Mouse (Mus musculus): ENCODE measurements around the gene Hist1h2bk. TPM values are rescaled to one million over a fixed set of nuclear protein-coding genes. Genes with fewer than 3 reads are reported as not detected.
A peak's percentile ranks its signal among the peaks of the same experiment; 100 is the strongest.

Gene Hist1h2bk
- total RNA-seq, 2 experiments from 2014 or later, result 30.5 to 35.2 TPM

DNA sequence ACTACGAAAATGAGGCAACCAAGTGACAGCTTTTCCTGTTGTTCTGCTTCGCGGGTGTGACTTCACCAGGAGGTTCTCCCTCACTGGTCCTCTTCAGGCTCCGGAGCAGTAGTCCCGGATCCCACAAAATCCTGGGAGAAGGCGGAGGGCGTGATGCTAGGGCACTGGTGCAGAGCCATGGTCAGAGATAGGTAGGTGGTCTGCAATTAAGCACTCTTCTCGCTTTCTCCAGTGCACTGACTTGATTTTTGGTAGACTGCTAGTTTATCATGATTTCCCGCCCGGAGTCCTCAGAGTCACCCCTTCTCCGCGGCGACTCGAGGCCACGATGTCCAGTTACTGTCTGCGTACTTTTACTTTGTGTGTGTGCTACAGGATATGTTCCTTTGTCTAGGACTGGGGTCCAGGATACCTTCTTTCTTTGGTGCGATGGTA lies 21.2 kb upstream of the Hist1h2bk start:
- DNase-seq, result no peak

DNA sequence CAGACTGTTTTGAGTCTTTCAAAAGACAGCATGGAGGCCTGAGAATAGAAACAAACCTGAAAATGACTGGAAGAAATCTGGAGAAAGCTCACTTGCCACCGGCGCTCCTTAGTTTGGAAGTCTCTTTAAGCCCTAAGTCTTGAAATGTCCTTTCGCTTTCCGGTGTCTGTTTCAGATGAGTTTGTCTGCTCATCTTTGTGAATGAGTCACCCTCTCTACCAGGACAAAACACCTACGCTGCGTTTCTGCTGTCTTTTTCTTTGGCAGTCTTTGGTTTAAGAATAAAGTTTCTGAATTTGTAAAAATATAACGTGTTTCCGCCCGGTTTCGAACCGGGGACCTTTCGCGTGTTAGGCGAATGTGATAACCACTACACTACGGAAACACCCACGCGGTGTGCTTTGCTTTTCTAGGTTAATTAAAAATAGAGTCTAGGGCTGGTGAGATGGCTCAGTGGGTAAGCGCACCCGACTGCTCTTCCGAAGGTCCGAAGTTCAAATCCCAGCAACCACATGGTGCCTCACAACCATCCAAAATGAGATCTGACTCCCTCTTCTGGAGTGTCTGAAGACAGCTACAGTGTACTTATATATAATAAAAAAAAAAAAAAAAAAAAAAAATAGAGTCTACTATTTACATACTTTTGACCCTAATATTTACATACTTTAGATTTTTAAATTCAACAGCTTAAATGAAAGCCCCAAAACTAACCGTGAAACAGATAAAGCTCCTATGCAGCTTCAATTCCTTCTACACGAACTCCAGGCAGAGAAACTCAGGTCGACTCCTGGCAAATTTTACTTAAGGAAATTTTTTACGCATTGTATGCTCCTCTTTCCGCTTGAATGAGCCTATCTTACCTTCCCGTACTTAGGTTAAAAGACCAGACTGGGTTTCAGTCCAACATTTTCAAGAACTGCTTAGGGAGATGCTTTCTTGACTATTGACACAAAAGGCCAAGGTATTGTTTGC lies 19.9 kb upstream of the Hist1h2bk start:
- peak in 1 of 2 experiments; percentile 44 for DNase-seq

DNA sequence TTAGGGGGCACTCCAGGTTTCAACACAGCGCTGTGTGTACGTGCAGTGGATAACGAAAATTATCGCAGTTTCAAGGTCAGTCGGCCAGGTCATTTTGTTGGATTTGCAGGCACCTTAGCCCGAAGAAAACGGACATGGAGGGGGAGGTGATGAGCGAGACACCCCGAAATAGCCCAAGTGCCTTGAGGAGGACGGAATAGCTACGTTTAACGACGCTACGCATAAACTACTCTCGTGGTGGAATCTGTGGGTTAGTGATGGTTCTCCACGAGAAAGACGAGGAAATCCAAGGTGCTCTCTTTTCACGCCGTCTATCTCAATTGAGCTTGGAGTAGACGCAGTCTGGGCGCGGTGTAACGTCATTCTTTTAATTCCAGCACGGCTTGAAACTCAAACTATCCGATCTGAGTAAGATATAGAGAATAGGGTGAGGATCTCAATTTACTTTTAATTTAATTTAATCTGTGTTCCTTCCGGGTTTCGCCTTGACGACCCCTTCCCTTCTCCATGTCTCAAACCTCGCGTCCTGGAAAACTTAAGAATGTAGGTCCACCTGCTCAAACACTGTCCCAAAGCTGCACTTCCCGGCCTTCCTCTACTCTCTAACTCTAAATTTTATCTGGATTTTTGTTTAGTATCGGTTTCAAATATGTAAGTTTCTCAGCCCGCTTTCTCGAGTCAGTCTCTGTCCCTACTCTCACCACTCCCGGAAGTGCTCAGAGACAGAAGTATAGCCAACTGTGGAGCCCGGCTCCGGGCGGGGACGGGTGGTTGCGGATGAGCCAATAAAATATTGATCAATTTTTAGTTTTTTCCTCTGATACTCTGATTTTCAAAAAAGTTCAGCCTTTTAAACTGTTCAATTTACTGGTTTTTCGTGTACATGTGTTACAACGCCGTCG lies 15.5 kb upstream of the Hist1h2bk start:
- DNase-seq, result no peak

DNA sequence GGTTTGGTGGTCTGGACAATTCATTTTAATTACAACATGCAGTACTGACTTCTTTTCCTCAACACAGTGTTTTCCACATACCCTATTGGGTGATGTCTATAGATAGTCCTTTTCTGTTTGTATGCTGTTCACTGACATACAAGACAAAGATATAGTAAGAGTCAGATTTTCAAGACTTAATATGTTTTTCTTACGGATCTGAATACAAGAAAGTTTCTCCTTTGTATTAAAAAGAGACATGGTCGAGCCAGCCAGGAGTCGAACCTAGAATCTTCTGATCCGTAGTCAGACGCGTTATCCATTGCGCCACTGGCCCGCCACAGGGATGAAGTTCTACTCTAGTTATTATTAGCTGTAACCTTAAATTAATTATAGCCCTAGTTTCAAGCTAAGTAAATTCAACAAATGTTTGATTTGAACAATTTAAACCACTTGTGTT lies 14.8 kb upstream of the Hist1h2bk start:
- peak; percentile 41 to 65 for DNase-seq

DNA sequence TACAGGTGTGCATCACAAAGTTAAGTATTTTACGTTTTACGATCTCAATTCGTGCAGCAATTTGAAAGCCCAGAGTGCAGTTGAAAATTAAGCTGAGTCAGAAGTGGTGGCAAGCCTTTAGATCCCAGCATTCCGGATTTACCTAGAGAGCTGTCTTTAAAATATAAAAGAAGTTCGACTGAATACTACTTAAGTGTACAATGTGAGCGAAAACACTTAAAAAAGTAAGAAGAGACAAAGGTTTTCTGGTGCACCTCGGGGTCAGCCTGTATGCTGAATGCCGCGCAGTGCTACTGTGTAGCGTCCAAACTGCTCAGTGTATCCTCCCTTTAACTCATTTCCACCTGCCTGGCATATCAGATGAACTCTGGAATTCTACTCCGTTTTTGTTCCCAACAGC lies 14.1 kb upstream of the Hist1h2bk start:
- no peak for DNase-seq

DNA sequence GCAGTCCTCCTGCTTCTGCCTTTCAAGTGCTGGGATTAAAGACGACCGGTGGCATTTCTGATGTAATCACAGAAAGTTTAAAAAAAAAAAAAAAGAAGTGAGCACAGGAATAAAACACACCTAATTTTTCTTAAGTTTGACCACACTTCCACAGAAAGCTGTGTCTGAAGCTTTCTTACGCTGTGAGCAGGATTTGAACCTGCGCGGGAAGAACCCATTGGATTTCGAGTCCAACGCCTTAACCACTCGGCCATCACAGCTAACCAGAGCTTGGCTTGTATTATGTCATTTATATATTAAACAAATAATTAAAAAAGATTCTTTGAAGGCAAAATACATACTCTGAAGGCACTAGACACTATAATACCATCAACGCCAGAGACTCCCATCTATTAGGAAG lies 13.4 kb upstream of the Hist1h2bk start:
- DNase-seq, result peak; percentile 64 to 66

DNA sequence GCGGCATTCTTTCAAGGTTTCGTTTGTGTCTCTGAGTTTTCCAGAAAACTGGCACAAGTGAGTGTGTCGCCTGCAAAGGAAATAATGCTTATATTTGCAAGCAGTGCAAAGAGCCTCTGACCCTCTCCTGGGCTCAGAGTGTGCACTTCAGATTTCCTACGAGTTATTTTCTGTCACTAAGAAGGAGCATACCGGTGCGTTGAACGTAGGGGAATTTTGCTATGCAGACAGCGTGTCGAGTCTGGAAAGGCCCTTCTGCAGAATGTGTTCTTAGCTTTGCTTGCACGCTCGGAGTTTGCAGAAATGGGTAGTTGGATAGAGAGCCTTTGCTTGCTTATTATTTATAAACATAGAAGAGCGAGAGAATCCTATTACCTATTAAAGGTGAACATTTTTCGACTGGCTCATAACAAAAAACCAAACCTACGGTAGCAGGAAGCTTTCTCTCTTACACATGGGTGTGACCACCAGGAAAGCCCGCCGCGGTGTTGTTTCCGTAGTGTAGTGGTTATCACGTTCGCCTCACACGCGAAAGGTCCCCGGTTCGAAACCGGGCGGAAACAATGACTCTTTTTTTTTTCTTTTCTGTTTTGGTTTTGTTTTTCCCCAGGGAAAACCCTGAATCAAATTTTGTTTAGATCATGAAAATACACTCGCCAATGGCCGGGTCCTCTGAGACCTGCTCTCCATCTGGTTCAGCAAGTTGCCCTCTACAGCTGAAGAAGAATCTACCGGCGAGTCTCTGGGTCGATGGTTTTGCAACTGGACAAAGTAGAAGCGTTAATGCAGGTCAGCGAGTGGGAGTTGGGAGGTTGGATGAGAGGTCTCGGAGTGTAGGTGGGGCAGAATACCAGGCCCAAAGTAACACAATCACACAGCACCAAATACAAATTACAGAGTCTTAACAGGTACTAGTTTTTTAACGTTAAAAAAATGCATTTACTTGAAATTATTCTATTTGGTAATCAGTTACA lies 9.3 kb upstream of the Hist1h2bk start:
- DNase-seq, result peak; percentile 84 to 85

DNA sequence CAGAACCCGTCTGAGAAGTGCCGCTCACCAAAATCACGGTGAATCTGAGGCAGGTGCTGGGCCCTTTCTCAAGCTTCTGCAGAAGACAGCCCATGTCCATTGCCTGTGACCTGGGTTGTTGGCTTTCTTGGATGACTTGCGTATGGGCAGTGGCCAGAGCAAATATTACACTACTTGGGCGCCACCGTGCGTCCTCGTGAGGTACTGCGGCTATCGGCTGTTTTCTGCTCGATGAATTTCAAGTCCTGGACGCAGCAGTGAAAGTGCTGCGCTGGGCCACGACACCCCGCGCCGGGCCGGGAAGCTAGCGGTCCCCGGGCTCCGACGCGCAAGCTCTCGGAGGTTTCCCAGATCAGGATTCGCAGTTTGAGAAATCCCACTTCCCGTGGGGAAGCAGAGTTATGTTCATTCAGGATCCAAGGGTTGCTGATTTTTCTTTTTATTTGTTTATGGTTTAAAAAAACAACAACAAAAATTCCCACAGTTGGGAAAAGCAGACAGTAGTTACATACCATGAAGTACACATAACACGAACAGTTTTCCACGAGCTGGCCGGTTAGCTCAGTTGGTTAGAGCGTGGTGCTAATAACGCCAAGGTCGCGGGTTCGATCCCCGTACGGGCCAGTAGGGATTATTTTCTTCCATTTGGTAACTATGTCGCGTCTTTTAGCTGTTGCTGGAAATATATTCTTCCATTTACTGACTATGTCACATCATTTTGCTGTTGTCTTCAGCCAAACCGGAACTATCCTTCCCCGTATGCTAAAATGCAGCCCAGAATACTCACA lies 6.8 kb upstream of the Hist1h2bk start:
- peak; percentile 88 to 89 for DNase-seq

DNA sequence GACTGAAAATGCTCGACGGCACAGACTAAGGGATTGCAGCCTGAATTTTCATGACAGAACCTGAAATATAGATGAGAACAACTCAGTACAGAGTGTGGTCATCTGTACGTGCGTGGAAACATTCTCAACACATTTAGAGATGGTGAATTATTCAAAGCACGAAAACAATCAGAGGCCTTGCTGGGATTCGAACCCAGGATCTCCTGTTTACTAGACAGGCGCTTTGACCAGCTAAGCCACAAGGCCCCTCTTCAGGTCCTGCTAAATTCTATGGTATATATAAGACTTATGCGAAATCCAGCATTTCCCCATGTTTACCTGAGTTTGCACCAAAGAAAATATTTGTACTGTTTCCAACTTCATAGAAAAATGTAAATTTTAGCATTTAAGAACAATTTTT lies 5.7 kb upstream of the Hist1h2bk start:
- DNase-seq, result no peak

DNA sequence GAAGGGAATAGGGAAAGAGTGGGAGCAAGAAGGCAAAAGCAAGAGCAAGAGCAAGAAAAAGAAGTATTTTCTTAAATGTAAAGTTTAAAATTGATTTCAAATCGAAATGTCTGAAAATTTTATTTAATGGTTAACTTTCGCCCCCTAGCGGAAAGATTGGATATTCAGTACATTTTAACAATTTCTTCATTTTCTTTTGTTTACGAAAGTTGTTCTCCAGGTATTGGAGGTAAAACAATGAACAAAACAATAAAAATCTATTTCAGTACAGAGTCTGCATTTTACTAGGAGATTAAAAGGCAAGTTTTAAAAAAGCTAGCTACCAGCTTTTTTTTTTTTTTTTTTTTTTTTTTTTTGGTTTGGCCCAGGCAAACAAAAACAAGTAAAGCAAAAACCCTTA lies 5.2 kb upstream of the Hist1h2bk start:
- no peak for DNase-seq

DNA sequence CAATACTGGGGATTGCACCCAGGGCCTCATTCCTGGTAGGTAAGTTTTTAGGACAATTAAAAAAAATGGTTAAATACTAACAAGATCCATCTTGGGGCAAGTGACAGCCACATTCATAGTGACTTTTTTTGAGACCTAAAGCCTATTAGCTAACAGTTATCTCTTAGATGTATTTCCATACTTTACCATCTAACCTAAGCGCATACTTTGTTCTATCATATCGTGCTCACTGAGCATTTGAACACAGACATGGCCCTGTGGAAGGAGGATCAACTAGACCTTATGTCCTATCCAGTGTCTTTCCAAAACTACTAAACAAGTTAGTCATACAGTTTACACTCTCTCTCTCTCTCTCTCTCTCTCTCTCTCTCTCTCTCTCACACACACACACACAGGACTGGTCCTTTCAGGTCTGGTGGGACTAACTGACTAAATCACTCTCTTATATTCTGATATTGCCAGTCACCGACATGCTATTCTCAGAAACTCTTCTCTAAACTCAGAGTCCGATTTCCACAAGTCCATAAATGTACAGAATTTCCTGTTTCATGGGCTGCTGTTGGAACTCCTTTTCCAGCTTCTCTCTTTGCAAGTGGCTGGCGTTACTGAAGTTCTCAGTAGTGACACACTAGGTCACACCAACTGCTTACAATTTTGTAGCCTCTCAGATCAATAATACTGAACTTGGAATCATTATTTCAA lies 1.8 kb upstream of the Hist1h2bk start:
- DNase-seq, result no peak

DNA sequence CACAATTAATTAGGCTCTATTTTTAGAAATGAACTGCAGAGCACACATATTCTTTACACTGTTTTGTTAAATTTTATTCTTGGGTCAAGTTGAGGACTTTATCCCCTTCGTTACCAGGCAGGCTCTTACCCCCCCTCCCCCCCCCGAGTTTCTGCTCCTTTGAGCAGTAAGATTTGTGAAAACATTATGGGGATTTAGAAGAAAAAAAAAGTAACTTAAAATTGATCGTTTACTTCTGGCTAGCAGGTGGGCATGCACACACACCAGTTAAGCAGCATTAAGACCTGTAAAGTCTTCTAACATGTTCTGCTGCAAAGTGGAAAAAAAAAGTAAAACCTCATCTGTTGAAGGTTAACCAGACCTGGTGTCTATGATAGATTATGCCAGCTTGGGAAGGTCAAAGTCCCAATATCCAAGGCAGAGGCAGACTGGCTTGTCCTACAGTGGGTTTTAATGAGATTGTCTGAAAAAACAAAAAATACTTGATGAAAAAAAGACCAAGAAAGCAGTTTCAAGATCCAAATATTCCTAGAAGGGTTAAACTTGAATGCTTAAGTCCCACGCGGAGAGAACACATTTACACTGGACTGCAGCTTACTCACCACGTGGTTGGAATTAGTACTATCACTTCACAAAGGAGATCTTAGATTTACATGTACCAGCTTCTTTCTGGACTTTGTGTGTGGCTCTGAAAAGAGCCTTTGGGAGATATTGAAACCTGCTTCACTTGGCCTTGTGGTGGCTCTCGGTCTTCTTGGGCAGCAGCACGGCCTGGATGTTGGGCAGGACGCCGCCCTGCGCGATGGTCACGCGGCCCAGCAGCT lies 1.0 kb upstream of the Hist1h2bk start:
- DNase-seq, result no peak

DNA sequence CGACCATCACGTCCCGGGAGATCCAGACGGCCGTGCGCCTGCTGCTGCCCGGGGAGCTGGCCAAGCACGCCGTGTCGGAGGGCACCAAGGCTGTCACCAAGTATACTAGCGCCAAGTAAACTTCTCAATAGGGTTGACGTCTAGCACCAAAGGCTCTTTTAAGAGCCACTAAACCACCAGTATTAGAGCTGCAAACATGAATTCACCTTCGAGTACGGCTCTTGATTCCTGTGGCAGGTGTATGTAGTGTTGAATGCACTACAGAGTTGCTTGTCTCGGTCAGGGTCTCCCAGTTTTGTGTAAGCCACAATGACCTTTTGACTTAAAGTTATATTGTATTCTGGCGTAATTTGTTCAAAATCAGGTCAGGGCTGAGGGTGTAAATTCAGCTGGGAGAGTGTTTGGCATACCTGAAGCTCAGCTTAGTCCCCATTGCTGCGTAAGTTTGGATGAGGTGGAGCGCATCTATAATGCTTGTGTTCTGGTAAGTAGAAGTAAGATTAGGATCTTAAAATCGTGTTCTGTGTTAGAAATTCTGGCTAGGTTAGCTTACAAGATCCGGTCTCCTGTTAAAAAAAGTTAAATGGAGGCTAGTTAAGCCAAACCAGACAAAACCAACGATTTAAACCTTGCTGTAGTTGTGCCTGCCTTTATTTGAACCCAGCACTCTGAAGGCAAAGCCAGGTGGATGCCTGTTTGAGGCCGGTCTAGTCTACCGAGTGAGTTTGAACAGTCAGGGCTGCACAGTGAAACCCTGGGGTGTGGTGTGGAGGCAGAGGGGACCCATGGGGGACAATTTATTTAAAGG lies 683 bp downstream of the Hist1h2bk start:
- no peak for DNase-seq

DNA sequence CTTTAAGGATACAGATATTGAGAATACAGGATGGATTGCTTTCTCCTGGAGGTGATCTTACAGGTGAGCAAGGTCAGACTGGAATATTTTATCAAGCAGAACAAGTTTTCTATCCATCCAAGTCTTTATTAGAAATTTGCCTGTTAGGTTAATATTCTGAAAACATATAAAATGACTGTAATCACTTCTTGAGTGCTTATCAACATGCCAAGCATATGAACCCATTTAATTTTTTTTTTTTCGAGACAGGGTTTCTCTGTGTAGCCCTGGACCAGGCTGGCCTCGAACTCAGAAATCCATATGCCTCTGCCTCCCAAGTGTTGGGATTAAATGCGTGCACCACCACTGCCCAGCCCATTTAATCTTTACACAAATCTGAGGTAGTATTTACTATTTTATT lies 1.3 kb downstream of the Hist1h2bk start:
- DNase-seq, result no peak

DNA sequence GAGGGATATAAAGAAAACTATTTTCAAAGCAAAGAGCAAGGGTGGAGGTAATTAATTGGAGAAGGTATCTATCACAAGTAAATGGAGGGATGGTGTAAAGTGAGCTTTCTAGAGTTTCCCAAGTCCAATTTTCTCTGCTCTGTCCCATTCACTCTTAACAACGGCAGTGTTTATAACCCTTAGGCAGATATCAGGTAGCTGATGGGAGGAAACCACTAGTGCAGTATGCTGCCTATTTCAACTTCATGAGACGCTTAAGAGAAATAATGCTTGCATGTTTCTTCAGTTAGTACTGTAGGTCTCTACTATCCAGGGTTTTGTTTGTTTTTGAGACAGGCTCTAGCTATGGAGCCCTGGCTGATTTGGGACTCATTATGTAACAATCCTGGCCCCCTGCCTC lies 1.7 kb downstream of the Hist1h2bk start:
- DNase-seq, result no peak

DNA sequence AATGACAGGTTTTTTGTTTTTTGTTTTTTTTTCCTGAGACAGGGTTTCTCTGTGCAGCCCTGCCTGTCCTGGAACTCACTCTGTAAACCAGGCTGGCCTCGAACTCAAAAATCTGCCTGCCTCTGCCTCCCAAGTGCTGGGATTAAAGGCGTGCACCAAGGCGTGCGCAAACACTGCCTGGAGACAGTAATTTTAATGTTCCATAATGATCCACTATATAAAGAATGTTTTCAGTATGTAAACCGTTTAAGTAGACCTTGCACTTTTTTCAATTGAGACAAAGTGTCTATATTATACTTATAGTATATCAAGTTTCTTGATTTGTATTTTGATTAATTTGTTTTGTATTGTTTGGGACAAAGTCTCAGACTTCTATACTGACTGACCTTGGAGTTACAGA lies 3.7 kb downstream of the Hist1h2bk start:
- no peak for DNase-seq

DNA sequence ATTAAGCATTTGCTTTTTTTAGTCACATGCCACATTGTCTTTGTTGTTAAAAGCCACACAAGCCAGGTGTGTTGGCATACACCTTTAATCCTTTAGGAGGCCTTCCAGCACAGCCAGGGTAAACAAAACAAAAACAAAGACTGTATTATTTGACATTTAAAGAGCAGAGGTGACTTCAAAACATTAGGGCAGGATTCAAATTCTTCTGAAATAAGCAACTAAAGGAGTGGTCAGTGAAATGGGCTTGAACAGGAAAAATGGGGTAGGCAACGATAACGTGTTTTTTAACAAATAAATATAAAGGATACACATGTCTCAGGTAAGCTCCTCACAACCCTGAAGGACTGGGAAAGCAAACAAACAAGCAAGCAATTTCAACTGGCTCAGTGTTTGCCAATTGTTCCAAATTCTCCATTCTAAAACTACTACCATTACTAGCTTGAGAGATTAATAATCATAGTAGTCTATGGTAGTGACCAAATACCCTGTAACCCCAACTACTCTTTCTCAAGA lies 4.3 kb downstream of the Hist1h2bk start:
- no peak for DNase-seq

DNA sequence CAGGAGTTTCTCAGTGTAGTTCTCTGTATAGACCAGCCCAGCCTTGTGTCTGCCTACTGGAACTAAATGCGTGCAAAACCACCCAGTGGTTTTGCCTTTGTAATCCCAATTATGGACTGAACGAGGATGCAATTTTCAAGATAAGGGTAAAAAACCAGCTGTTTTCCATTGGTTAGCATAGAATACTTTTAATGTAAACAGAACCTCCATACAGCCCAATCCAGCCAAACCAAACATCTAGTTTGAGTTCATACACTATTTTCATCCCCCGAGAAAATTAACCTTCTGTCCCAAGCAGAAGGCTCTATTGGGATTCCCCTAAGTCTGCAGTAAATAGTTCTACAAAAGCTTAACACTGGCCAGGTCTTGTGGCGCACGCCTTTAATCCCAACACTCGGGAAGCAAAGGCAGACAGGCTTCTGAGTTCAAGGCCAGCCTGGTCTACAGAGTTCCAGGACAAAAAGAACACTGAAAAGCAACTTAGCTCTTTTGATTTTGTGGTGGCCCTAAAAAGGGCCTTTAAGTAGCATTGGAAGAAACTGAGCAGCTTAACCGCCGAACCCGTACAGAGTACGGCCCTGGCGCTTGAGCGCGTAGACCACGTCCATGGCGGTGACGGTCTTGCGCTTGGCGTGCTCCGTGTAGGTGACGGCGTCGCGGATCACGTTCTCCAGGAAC lies 4.9 kb downstream of the Hist1h2bk start:
- DNase-seq, result no peak
